Mouse (Mus musculus) thymus, adult 2 months (tissue): ENCODE measurements around the gene Siglec1.

Source experiments
- CTCF ChIP-seq: fragments of 200-500 bp; IDR thresholded peaks from 2 replicates; pipeline ENCODE4 v1.5.1; 2012; ENCODE audit warnings: mild to moderate bottlenecking, control low read depth, low read length, moderate library complexity, borderline replicate concordance; ENCODE audit not compliant: control insufficient read depth, poor library complexity, insufficient read depth; ENCODE audit errors: extremely low read depth
- POLR2A ChIP-seq: fragments of 200-500 bp; IDR thresholded peaks from 2 replicates; pipeline ENCODE4 v1.6.1; 2012; ENCODE audit warnings: mild to moderate bottlenecking, low read length, control low read depth, moderate library complexity; ENCODE audit not compliant: control insufficient read depth, poor library complexity, insufficient read depth; ENCODE audit errors: extremely low read depth

GRCm38 (mm10) chr2:131101530-131101929 lies 15.0 kb upstream of the Siglec1 start:
- TF ChIP-seq CTCF (no peak), POLR2A (no peak)
